Mouse (Mus musculus) myocyte (in vitro differentiated cells): ENCODE results near the gene Snapc5. TPM values are rescaled to one million over a fixed set of nuclear protein-coding genes. Genes with fewer than 3 reads are reported as not detected.

ENCODE experiments used
- H3K27me3 ChIP-seq: one replicate; pipeline ENCODE4 v1.6.1; 2011; ENCODE audit not compliant: control insufficient read depth, insufficient read depth, insufficient read length
- H3K36me3 ChIP-seq: one replicate; pipeline ENCODE4 v1.6.1; 2011; ENCODE audit not compliant: control insufficient read depth, insufficient read depth
- H3K4me2 ChIP-seq: one replicate; pipeline ENCODE4 v1.6.1; 2011; ENCODE audit warnings: low read depth, control low read depth
- H3K4me3 ChIP-seq: one replicate; pipeline ENCODE4 v1.5.1; 2011; ENCODE audit warnings: mild to moderate bottlenecking, control low read depth, moderate library complexity
- H3K79me2 ChIP-seq: one replicate; pipeline ENCODE4 v1.6.1; 2011; ENCODE audit not compliant: control insufficient read depth, insufficient read depth
- H3ac ChIP-seq: one replicate; pipeline ENCODE4 v1.6.1; 2011; ENCODE audit not compliant: control insufficient read depth, insufficient read length
- CEBPB ChIP-seq: IDR thresholded peaks from 2 replicates; pipeline ENCODE4 v1.6.1; 2011; ENCODE audit warnings: mild to moderate bottlenecking, moderate library complexity; ENCODE audit not compliant: poor library complexity, insufficient read depth, severe bottlenecking
- E2F4 ChIP-seq: IDR thresholded peaks from one replicate; pipeline ENCODE4 v1.6.1; 2011; ENCODE audit warnings: mild to moderate bottlenecking, control low read depth, moderate library complexity; ENCODE audit not compliant: insufficient read depth
- MAX ChIP-seq: IDR thresholded peaks from one replicate; pipeline ENCODE4 v1.6.1; 2011; ENCODE audit warnings: low read depth, mild to moderate bottlenecking, control low read depth
- MYOD1 ChIP-seq, 3 experiments: IDR thresholded peaks; one replicate each; pipeline ENCODE4 v1.6.1; 2011; ENCODE audit warnings: control low read depth in 2 of 3, low read depth in 2 of 3, mild to moderate bottlenecking in 2 of 3, moderate library complexity in 1 of 3; ENCODE audit not compliant: insufficient read length in 2 of 3, control insufficient read depth in 1 of 3
- MYOG ChIP-seq, 3 experiments: IDR thresholded peaks; one replicate each; pipeline ENCODE4 v1.6.1; 2011; ENCODE audit warnings: control low read depth in 2 of 3, low read depth in 2 of 3, mild to moderate bottlenecking in 2 of 3; ENCODE audit not compliant: insufficient read length in 2 of 3, control insufficient read depth in 1 of 3, insufficient read depth in 1 of 3
- POLR2A ChIP-seq: IDR thresholded peaks from one replicate; pipeline ENCODE4 v1.6.1; 2011; ENCODE audit warnings: low read depth, mild to moderate bottlenecking, control low read depth, moderate library complexity; ENCODE audit not compliant: insufficient read length
- POLR2AphosphoS2 ChIP-seq: IDR thresholded peaks from one replicate; pipeline ENCODE4 v1.6.1; 2011; ENCODE audit warnings: low read depth, control low read depth; ENCODE audit not compliant: insufficient read length
- REST ChIP-seq: IDR thresholded peaks from one replicate; pipeline ENCODE4 v1.6.1; 2011; ENCODE audit warnings: mild to moderate bottlenecking, control low read depth, moderate library complexity; ENCODE audit not compliant: insufficient read depth, insufficient read length
- SRF ChIP-seq: IDR thresholded peaks from one replicate; pipeline ENCODE4 v1.6.1; 2011; ENCODE audit warnings: low read depth; ENCODE audit not compliant: control insufficient read depth, insufficient read length
- TCF12 ChIP-seq: IDR thresholded peaks from one replicate; pipeline ENCODE4 v1.6.1; 2011; ENCODE audit warnings: mild to moderate bottlenecking, control low read depth; ENCODE audit not compliant: poor library complexity, insufficient read depth, severe bottlenecking
- TCF3 ChIP-seq: IDR thresholded peaks from one replicate; pipeline ENCODE4 v1.6.1; 2011; ENCODE audit warnings: low read depth, control low read depth; ENCODE audit not compliant: insufficient read length
- USF1 ChIP-seq: IDR thresholded peaks from one replicate; pipeline ENCODE4 v1.6.1; 2011; ENCODE audit warnings: low read depth, mild to moderate bottlenecking, control low read depth, moderate library complexity
- polyA plus RNA-seq: library from polyadenylated mRNA; unstranded; fragments of >200 nt; fragmentation: generic; extraction: Trizol; gene quantifications from one replicate; pipeline ENCODE4 v1.2.1, GENCODE M21; 2012; ENCODE audit warnings: missing spikeins

The Snapc5 gene
- polyA plus RNA-seq, 1 experiment, result 6.0 TPM

DNA sequence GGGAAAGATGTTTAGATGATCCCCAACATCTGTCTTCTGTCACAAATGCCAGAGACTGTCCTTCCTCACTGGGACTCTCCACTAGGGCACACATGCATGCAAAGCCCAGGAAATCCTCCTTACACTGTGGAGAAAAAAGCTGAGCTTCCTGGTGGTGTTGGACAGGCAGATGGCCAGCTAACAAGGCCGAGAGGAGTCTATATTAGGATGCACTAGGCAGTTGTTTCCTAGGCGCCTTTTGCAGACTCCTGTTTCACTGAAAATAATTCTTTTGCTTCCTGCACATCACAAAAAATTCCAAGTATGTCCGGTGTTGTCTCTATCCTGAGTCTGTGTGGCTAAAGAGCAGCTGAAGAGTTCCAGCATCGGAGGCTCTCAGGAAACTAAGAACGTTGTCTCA lies 52.1 kb downstream of the Snapc5 start:
- Histone ChIP-seq H3K4me2 (peak overlapping the region; percentile 13), H3K4me3 (no peak overlapping the region), H3ac (no peak overlapping the region), H3K36me3 (no peaks in the 10 kb centered on the region), H3K27me3 (no peaks in the 10 kb centered on the region), H3K79me2 (peaks cover 70% of the 10 kb centered on the region)
- TF ChIP-seq USF1 (no peak), TCF12 (no peak), MAX (no peak), MYOD1 (IDR thresholded peaks at IDR 0.05; ENCODE audit: control insufficient read depth in 1 of 3, insufficient read length in 2 of 3, low read depth in 2 of 3) (no peak), E2F4 (no peak), SRF (no peak), POLR2A (no peak), CEBPB (no peak), MYOG (IDR thresholded peaks at IDR 0.05; ENCODE audit: control insufficient read depth in 1 of 3, insufficient read depth in 1 of 3, insufficient read length in 2 of 3, low read depth in 2 of 3) (no peak), REST (no peak), TCF3 (no peak), POLR2AphosphoS2 (no peak)

DNA sequence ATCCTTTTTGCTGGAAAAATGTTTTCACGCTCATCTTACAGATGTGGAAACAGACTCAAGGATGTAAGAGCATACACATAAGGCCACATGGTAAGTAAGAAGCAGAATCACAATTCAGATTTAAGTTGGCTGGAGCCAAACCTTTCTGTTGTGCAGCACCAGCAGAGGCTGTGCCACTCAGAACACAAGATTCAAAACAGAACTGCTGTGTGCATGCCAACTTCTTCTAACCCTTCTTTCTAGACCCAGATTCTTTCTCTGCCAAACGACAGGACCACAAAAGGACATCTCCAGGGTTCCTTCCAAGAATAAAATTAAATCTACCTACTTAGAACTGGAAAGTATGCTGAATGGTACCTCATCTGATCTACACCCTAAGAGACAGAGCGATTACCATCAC lies 52.6 kb downstream of the Snapc5 start:
- TF ChIP-seq REST (no peak), TCF3 (no peak), POLR2A (no peak), MYOG (IDR thresholded peaks at IDR 0.05; ENCODE audit: control insufficient read depth in 1 of 3, insufficient read depth in 1 of 3, insufficient read length in 2 of 3, low read depth in 2 of 3) (no peak), E2F4 (no peak)
- Histone ChIP-seq H3K27me3 (no peaks in the 10 kb centered on the region), H3ac (no peak overlapping the region), H3K79me2 (peaks cover 70% of the 10 kb centered on the region), H3K4me3 (no peak overlapping the region), H3K4me2 (peak overlapping the region; percentile 13), H3K36me3 (no peaks in the 10 kb centered on the region)

- Histone ChIP-seq H3K4me2 (peak overlapping the region; percentile 3), H3K36me3 (no peaks in the 10 kb centered on the region), H3K79me2 (peaks cover 63% of the 10 kb centered on the region), H3ac (no peak overlapping the region), H3K4me3 (no peak overlapping the region), H3K27me3 (no peaks in the 10 kb centered on the region)
- TF ChIP-seq REST (no peak), MYOD1 (IDR thresholded peaks at IDR 0.05; ENCODE audit: control insufficient read depth in 1 of 3, insufficient read length in 2 of 3, low read depth in 2 of 3) (no peak), TCF12 (no peak), USF1 (no peak), MYOG (IDR thresholded peaks at IDR 0.05; ENCODE audit: control insufficient read depth in 1 of 3, insufficient read depth in 1 of 3, insufficient read length in 2 of 3, low read depth in 2 of 3) (no peak), TCF3 (no peak), POLR2A (no peak), CEBPB (no peak), MAX (no peak), E2F4 (no peak), SRF (no peak), POLR2AphosphoS2 (no peak)
Measured at GRCm38 (mm10) chr9:64232257-64232957, 53.3 kb downstream of the Snapc5 start.

Other genes with a start within 250 kb of the Snapc5 start
- gene Smad6, start 157.2 kb upstream of the Snapc5 start, polyA plus RNA-seq, result 1.5 TPM
- gene Lctl, start 62.1 kb upstream of the Snapc5 start, polyA plus RNA-seq, result 0.23 TPM
- 7.1 TPM for gene Zwilch, start 6.2 kb upstream of the Snapc5 start, polyA plus RNA-seq
- 1,028 TPM for gene Rpl4, start 5.9 kb upstream of the Snapc5 start, polyA plus RNA-seq
- 0.34 TPM for gene Uchl4, start 55.9 kb downstream of the Snapc5 start, polyA plus RNA-seq
- 67.3 TPM for gene Map2k1, start 74.4 kb downstream of the Snapc5 start, polyA plus RNA-seq
- gene Tipin, start 102.3 kb downstream of the Snapc5 start, polyA plus RNA-seq, result 33.1 TPM
- gene Dis3l, start 162.0 kb downstream of the Snapc5 start, polyA plus RNA-seq, result 13.0 TPM
- 0.06 TPM for gene Megf11, start 206.4 kb downstream of the Snapc5 start, polyA plus RNA-seq